Mouse (Mus musculus) ovary, adult 10 weeks (tissue): ENCODE data around the gene Hfe2. TPM values are rescaled to one million over a fixed set of nuclear protein-coding genes. Genes with fewer than 3 reads are reported as not detected.

ENCODE experiments used
- polyA plus RNA-seq: library from polyadenylated mRNA; stranded (reverse); fragments of 350-450 nt; fragmentation: Illumina TruSeq; extraction: RNeasy Lipid Tissue Mini Kit (QIAGEN cat#74804); gene quantifications from one replicate; pipeline ENCODE4 v1.2.3, GENCODE M21; 2014

The Hfe2 gene
- polyA plus RNA-seq, result 0.29 TPM

GRCm38 (mm10) chr3:96524914-96525313 is at the start of gene Hfe2:
Gene Hfe2 (plus strand): TSS chr3:96525172.

GRCm38 (mm10) chr3:96557694-96558093 is 32.7 kb downstream of the Hfe2 start, which contains the start of gene Txnip:
Gene Txnip (plus strand): TSS chr3:96557957.

GRCm38 (mm10) chr3:96576690-96577541 is 51.9 kb downstream of the Hfe2 start, which contains the start of gene Gm16253:
Gene Gm16253 (plus strand): TSS chr3:96576984.

Other genes with a start within 250 kb of the Hfe2 start
- 1.3 TPM for gene Fcgr1, start 231.2 kb upstream of the Hfe2 start, polyA plus RNA-seq
- not detected for gene BC107364, start 72.9 kb upstream of the Hfe2 start, polyA plus RNA-seq
- gene Txnip, start 32.8 kb downstream of the Hfe2 start, polyA plus RNA-seq, result 596 TPM
- gene Gm16253, start 51.8 kb downstream of the Hfe2 start, polyA plus RNA-seq, result not detected
- gene Polr3gl, start 69.0 kb downstream of the Hfe2 start, polyA plus RNA-seq, result 90.1 TPM
- not detected for gene Ankrd34a, start 71.5 kb downstream of the Hfe2 start, polyA plus RNA-seq
- 92.1 TPM for gene Lix1l, start 76.0 kb downstream of the Hfe2 start, polyA plus RNA-seq
- 56.2 TPM for gene Rbm8a, start 104.8 kb downstream of the Hfe2 start, polyA plus RNA-seq
- gene Pex11b, start 110.2 kb downstream of the Hfe2 start, polyA plus RNA-seq, result 19.8 TPM
- not detected for gene Gm42957, start 110.3 kb downstream of the Hfe2 start, polyA plus RNA-seq
- 0.54 TPM for gene Itga10, start 120.4 kb downstream of the Hfe2 start, polyA plus RNA-seq
- gene Ankrd35, start 145.0 kb downstream of the Hfe2 start, polyA plus RNA-seq, result 1.1 TPM
- gene Pias3, start 171.2 kb downstream of the Hfe2 start, polyA plus RNA-seq, result 5.3 TPM
- gene Nudt17, start 183.4 kb downstream of the Hfe2 start, polyA plus RNA-seq, result not detected
- gene Polr3c, start 202.5 kb downstream of the Hfe2 start, polyA plus RNA-seq, result 19.1 TPM
- gene Rnf115, start 202.5 kb downstream of the Hfe2 start, polyA plus RNA-seq, result 114 TPM